Mouse (Mus musculus) layer of hippocampus, postnatal 36 days (tissue): ENCODE data around the gene Chd9. TPM values are rescaled to one million over a fixed set of nuclear protein-coding genes. Genes with fewer than 3 reads are reported as not detected.

Experiments
- DNase-seq, 2 experiments: peaks; one replicate each; pipeline ENCODE4 v3.0.0; 2022
- microRNA-seq, 2 experiments: library from miRNA; unstranded; fragments of <30 nt; microRNA quantifications; one replicate each; pipeline ENCODE4 v1.2.0; 2021
- total RNA-seq, 2 experiments: library from RNA; stranded (reverse); gene quantifications; 2 replicates each; pipeline ENCODE4 v1.2.3; 2021

The Chd9 gene
- total RNA-seq, 2 experiments from 2014 or later = 238 to 258 TPM

GRCm38 (mm10) chr8:91088452-91088851 is 260.3 kb downstream of the Chd9 start:
- no peak for DNase-seq

GRCm38 (mm10) chr8:91089601-91090000 is 261.4 kb downstream of the Chd9 start:
- no peak for DNase-seq

GRCm38 (mm10) chr8:91094135-91094534 is 266.0 kb downstream of the Chd9 start:
- no peak for DNase-seq

- no peak for DNase-seq
Observed at GRCm38 (mm10) chr8:91098106-91098505, 270.0 kb downstream of the Chd9 start.

Small RNA genes within 50 kb of the gene (microRNA-seq; reads per million reads assigned to microRNA genes)
- gene Gm44382 = 0 reads per million in 2 experiments

Other genes starting within 250 kb of the Chd9 start
- gene Gm19935, start 11.0 kb upstream of the Chd9 start, total RNA-seq = 1 to 10 TPM; 1.7 to 2.9 TPM
- 10 to 100 TPM; 36.3 to 39.5 TPM for gene Rbl2, start 241.7 kb downstream of the Chd9 start, total RNA-seq